Mouse (Mus musculus) CH12.LX (cell line): ENCODE data around the gene Pex5.

Experiments used
- HCFC1 ChIP-seq: IDR thresholded peaks from 2 replicates; pipeline ENCODE4 v1.6.1; 2012; ENCODE audit warnings: low read depth, mild to moderate bottlenecking, inconsistent platforms, low read length, improper control_type of control experiment
- TBP ChIP-seq: conservative IDR thresholded peaks from 2 replicates; pipeline ENCODE4 v1.6.1; 2011; ENCODE audit warnings: low read depth, low read length, improper control_type of control experiment

- TF ChIP-seq HCFC1: no peak
- TF ChIP-seq TBP: no peak
These were observed 41.2 kb downstream of the Pex5 start for GRCm38 (mm10) chr6:124373584-124374206.
